Mouse (Mus musculus) liver, adult (tissue): ENCODE results near the gene Wtip.

Experiments used
- GATA4 ChIP-seq: IDR thresholded peaks from 2 replicates; pipeline ENCODE4 v1.6.1; 2014; ENCODE audit warnings: mild to moderate bottlenecking, low read length; ENCODE audit not compliant: insufficient replicate concordance

Gene Wtip

DNA sequence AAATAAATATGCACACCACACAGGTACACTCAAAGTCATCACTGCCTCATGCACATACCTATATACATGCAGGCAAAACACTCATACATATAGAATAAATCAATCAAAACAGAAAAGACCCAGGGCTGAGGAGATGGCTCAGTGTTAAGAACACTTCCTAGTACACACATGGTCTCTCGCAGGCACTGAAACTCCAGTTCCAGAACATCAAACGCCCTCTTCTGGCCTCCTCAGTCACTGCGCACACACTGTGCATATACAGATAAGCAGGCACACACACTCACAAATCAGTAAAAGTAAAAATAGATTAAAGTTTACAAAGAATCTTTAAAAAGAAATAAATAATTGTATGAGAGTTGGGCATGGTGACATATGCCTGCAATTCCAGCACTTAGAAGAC is 6.8 kb downstream of the Wtip start:
- TF ChIP-seq GATA4: no peak

DNA sequence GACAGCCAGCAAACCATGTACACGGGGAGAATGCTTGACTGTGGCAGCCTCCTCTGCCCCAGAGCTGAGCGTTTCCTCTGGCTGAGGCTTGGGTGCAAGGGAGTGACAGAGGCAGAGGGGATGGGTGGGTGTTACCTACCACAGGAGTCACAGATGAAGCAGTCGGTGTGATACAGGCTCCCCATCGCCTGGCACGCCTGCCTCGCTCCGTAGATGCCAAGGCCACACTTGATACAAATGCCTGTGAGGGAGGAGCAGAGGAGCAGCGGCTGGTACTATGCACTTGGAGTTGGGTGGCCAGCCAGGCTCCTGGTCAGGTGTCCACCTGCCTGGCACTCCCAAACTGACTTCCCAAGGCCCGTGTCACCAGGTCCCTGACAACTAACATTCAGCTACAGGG is 7.7 kb downstream of the Wtip start:
- no peak for TF ChIP-seq GATA4

GRCm38 (mm10) chr7:34122987-34123720 is 9.9 kb downstream of the Wtip start:
- TF ChIP-seq GATA4: no peak

- TF ChIP-seq GATA4: no peak
Observed at GRCm38 (mm10) chr7:34116601-34117000, 16.5 kb downstream of the Wtip start.

GRCm38 (mm10) chr7:34109190-34109589 is 23.9 kb downstream of the Wtip start:
- no peak for TF ChIP-seq GATA4

DNA sequence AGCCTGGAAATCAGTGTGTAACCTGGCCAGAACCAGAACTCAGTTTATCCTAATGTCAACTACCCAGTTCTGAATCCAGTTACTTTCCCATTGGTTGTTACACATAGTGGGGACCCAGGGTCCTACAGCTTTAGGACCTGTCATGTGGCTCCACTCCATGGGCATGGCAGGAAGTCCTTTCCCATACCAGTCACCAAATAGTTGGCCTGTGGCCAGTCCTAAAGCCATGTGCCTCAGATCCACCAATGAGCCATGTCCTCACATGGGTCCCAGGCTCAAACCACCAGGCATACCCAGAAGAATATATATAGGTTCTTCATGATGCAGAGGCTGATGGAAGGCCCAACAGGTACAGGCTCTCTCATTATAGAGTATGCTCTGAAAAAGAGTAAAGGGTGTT is 31.8 kb downstream of the Wtip start:
- TF ChIP-seq GATA4: no peak

DNA sequence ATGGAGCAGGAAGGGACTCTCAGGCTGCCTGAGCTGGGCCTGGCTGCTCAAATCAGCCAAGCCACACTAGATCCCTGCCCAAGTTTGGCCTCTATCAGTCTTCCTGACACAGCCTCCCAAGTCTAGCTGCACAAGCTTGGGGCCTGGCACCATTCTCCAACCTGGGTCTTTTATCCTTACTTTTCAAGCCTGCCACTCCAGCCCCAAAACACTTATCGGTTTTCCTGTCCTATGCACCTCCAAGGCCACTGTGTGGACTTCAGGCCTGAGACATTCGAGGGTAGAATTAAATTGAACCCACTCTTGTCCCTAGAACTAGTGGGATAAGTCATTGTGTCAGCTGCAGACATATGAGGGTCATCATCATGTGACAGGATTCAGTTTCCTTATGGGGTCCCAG is 33.1 kb downstream of the Wtip start:
- no peak for TF ChIP-seq GATA4

DNA sequence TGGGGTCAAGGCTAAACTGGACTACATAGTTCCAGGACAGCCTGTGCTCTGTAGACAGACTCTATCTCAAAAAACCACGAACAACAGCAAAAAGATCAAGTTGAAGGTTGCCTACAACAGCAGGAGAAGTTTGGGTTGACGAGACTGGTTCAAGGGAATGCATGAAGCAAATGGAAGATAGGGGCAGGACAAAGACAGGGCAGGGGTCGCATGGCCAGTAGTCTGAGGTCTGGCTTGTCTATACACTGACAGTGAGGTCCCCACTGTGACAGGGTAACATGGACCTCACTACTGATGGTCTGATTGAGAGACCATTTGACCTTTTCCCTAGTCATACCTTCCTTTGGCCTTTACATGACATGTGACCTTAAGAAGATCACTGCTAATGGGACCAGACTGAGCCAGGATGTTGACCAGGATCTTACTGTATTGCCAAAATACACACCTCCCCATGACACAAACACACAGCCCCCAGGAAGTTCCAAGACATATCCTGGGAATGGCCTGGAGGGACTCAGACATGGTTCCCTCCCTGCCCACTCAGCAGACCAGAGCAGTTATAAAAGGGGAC is 38.1 kb downstream of the Wtip start, which contains the start of gene Scgb1b30:
Scgb1b30 (plus strand) TSS at position 521 of the 571 bp plus-strand sequence.
- no peak for TF ChIP-seq GATA4
